Mouse (Mus musculus): Measurements from ENCODE around the gene Il22ra1. TPM values are rescaled to one million over a fixed set of nuclear protein-coding genes. Genes with fewer than 3 reads are reported as not detected.

The Il22ra1 gene
- polyA plus RNA-seq, 1 experiment from 2014 or later: not detected

GRCm38 (mm10) chr4:135770611-135771305 is 42.8 kb downstream of the Il22ra1 start:
- Histone ChIP-seq H3K36me3 (ENCODE audit: inconsistent target) (no peaks in the 10 kb centered on the region), H3K4me3 (ENCODE audit: inconsistent target) (no peak overlapping the region), H3K79me2 (ENCODE audit: inconsistent target) (no peaks in the 10 kb centered on the region), H3K27ac (no peak overlapping the region)
- WGBS (ENCODE audit: missing documents): 88% methylated on average over 16 of the region's 18 CpGs

- H3K27ac ChIP-seq: no peak overlapping the region
- no peak overlapping the region for H3K4me3 ChIP-seq (ENCODE audit: inconsistent target)
- H3K79me2 ChIP-seq (ENCODE audit: inconsistent target): no peaks in the 10 kb centered on the region
- 79% methylated on average over 6 of the region's 6 CpGs for WGBS (ENCODE audit: missing documents)
- H3K36me3 ChIP-seq (ENCODE audit: inconsistent target): no peaks in the 10 kb centered on the region
These were observed 43.6 kb downstream of the Il22ra1 start for GRCm38 (mm10) chr4:135771592-135771991.

DNA sequence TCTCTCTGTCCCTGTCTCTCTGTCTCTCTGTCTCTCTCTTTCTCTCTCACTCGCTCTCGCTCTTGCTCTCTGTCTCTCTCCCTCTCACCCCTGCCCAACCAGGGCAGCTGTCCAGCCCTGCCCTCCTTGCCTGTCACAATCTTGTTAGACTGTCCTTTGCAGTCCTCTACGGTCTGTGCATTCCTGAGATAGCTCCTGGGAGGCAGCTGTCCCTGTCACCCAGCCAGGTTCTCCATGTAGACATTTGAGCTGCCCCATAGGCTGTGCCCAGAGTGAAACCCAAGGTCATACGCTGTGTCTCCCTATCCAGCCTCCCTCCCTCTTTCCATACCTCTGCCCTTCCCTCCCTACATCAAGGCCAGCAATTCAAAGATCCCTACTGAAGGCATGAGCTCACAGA is 44.7 kb downstream of the Il22ra1 start:
- no peak overlapping the region for H3K27ac ChIP-seq
- no peak overlapping the region for H3K4me3 ChIP-seq (ENCODE audit: inconsistent target)
- WGBS (ENCODE audit: missing documents): 89% methylated on average over 4 of the region's 4 CpGs
- H3K36me3 ChIP-seq (ENCODE audit: inconsistent target): no peaks in the 10 kb centered on the region
- H3K79me2 ChIP-seq (ENCODE audit: inconsistent target): no peaks in the 10 kb centered on the region

- no peaks in the 10 kb centered on the region for H3K79me2 ChIP-seq (ENCODE audit: inconsistent target)
- WGBS (ENCODE audit: missing documents): 82% methylated on average over 8 of the region's 8 CpGs
- H3K4me3 ChIP-seq (ENCODE audit: inconsistent target): no peak overlapping the region
- H3K36me3 ChIP-seq (ENCODE audit: inconsistent target): no peaks in the 10 kb centered on the region
- H3K27ac ChIP-seq: no peak overlapping the region
These were observed 46.5 kb downstream of the Il22ra1 start for GRCm38 (mm10) chr4:135774496-135774895.

- Histone ChIP-seq H3K79me2 (ENCODE audit: inconsistent target) (no peaks in the 10 kb centered on the region), H3K4me3 (ENCODE audit: inconsistent target) (no peak overlapping the region), H3K36me3 (ENCODE audit: inconsistent target) (no peaks in the 10 kb centered on the region), H3K27ac (no peak overlapping the region)
- WGBS (ENCODE audit: missing documents): 89% methylated on average over 4 of the region's 4 CpGs
These were observed 48.9 kb downstream of the Il22ra1 start for GRCm38 (mm10) chr4:135776850-135777249.

DNA sequence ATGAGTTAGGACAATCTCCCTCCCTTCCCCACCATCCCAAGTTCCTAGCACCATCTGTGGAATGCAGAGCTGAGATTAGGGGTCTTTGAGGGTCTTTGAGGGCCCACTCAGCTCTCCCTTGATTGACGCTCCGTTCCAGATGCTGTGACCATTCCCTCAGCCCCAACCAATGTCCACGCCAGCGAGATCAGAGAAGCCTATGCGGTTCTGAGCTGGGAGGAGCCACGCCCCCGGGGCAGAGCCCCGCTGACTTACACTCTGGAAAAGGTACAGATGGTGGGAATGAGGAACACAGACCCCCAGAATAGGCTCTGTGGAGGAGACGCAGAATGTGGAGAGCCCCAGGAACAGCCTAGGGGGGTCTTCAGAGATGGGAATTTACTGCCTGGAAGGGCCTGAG is 51.7 kb downstream of the Il22ra1 start:
- Histone ChIP-seq H3K79me2 (ENCODE audit: inconsistent target) (no peaks in the 10 kb centered on the region), H3K36me3 (ENCODE audit: inconsistent target) (no peaks in the 10 kb centered on the region), H3K27ac (no peak overlapping the region), H3K4me3 (ENCODE audit: inconsistent target) (no peak overlapping the region)
- WGBS (ENCODE audit: missing documents): 87% methylated on average over 9 of the region's 9 CpGs

- H3K4me3 ChIP-seq (ENCODE audit: inconsistent target): no peak overlapping the region
- no peaks in the 10 kb centered on the region for H3K79me2 ChIP-seq (ENCODE audit: inconsistent target)
- 71% methylated on average over 3 of the region's 3 CpGs for WGBS (ENCODE audit: missing documents)
- no peaks in the 10 kb centered on the region for H3K36me3 ChIP-seq (ENCODE audit: inconsistent target)
- no peak overlapping the region for H3K27ac ChIP-seq
These were observed 52.3 kb downstream of the Il22ra1 start for GRCm38 (mm10) chr4:135780255-135780654.

DNA sequence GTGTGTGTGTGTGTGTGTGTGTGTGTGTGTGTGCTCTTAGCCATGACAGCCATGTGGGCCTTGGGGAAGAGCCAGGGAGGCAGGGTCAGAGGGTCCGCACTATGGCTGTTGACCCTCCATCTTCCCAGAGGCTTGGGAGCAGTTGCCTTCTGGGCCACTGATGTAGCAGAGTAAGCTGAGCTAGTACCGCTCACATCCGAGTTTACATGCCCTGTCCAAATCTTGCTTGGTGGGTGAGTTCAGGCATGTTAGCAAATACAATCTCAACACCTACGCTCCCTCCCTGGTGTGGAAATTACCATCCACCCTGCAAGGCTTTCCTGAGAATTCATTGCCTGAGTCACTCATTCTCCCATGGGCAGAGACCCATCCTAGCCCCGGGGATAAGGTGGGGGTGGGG is 53.3 kb downstream of the Il22ra1 start:
- no peaks in the 10 kb centered on the region for H3K36me3 ChIP-seq (ENCODE audit: inconsistent target)
- no peak overlapping the region for H3K27ac ChIP-seq
- H3K4me3 ChIP-seq (ENCODE audit: inconsistent target): no peak overlapping the region
- H3K79me2 ChIP-seq (ENCODE audit: inconsistent target): no peaks in the 10 kb centered on the region
- 91% methylated on average over 5 of the region's 5 CpGs for WGBS (ENCODE audit: missing documents)

- Histone ChIP-seq H3K36me3 (ENCODE audit: inconsistent target) (no peaks in the 10 kb centered on the region), H3K4me3 (ENCODE audit: inconsistent target) (no peak overlapping the region)
- 78% methylated on average over 5 of the region's 5 CpGs for WGBS (ENCODE audit: missing documents)
These were observed 58.6 kb downstream of the Il22ra1 start for GRCm38 (mm10) chr4:135786581-135786980.

DNA sequence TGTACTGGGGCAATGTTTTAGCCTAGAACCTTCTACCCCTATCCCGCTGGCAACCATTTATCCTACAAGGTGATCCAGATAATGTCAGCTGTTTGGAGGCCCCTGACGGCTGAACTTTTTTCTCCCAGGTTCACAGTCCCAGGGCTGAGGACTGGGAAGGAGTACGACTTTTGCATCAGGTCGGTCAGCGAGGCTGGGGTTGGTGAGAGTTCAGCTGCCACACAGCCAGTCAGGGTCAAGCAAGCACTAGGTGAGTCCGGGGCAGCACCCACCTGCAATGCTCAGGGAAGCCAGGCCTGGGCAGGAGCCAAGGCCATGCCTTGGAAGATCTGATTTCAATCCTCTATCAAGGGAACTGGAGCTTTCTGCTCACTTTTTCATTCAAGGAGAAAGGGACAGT is 59.3 kb downstream of the Il22ra1 start:
- Histone ChIP-seq H3K79me2 (ENCODE audit: inconsistent target) (no peaks in the 10 kb centered on the region), H3K27ac (no peak overlapping the region), H3K4me3 (ENCODE audit: inconsistent target) (no peak overlapping the region), H3K36me3 (ENCODE audit: inconsistent target) (no peaks in the 10 kb centered on the region)
- 86% methylated on average over 6 of the region's 6 CpGs for WGBS (ENCODE audit: missing documents)

More at GRCm38 (mm10) chr4:135786581-135786980, 58.6 kb downstream of the Il22ra1 start:
- no peaks in the 10 kb centered on the region for H3K79me2 ChIP-seq (ENCODE audit: inconsistent target)
- no peak overlapping the region for H3K27ac ChIP-seq

GRCm38 (mm10) chr4:135789135-135789534 is 61.2 kb downstream of the Il22ra1 start:
- no peak overlapping the region for H3K27ac ChIP-seq
- 71% methylated on average over 2 of the region's 2 CpGs for WGBS (ENCODE audit: missing documents)
- no peaks in the 10 kb centered on the region for H3K79me2 ChIP-seq (ENCODE audit: inconsistent target)
- no peaks in the 10 kb centered on the region for H3K36me3 ChIP-seq (ENCODE audit: inconsistent target)
- H3K4me3 ChIP-seq (ENCODE audit: inconsistent target): no peak overlapping the region

- Histone ChIP-seq H3K4me3 (ENCODE audit: inconsistent target) (no peak overlapping the region), H3K36me3 (ENCODE audit: inconsistent target) (no peaks in the 10 kb centered on the region), H3K79me2 (ENCODE audit: inconsistent target) (no peaks in the 10 kb centered on the region), H3K27ac (no peak overlapping the region)
- 91% methylated on average over 5 of the region's 5 CpGs for WGBS (ENCODE audit: missing documents)
These were observed 64.8 kb downstream of the Il22ra1 start for GRCm38 (mm10) chr4:135792821-135793220.

DNA sequence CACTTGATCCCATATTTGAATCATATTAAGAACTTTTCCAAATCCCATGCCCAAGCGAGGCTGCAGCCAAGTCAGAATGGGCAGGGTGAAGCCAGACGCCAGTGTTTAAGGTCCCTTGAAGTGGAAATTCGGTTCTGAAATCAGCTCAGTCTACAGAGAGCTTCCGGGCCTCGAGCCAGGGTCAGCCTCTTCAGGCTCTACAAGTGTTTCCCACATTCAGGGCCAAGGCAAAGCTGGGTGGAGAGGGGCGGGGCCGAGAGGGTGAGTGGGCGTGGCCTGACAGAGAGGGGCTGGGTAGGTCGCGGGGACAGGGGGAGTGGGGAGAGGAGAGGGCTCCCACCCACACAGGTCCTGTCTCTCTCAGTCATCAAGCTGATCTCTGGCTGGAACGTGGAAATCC is 70.0 kb downstream of the Il22ra1 start:
- Histone ChIP-seq H3K79me2 (ENCODE audit: inconsistent target) (no peaks in the 10 kb centered on the region), H3K4me3 (ENCODE audit: inconsistent target) (no peak overlapping the region)
- WGBS (ENCODE audit: missing documents): 47% methylated on average over 11 of the region's 11 CpGs

DNA sequence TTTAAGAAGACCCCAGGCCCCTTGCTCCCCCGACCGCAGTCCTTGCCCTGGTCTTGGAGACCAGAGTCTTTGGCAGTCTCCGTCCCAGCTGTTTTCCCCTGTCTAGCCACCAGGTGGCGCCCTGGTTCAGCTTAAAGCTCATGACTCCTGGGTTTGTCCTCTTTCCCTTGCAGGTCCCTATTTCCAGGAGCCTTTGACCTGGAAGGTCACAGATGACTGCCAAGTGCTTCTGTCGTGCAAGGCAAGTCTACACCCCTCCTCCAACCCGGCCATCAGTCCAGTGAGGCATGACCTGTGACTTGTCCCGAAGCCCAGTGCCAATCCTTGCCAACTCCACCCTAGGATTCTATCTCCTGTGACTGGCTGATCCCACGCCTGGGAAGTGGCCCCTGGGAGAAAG is 73.6 kb downstream of the Il22ra1 start:
- Histone ChIP-seq H3K36me3 (ENCODE audit: inconsistent target) (no peaks in the 10 kb centered on the region), H3K27ac (no peak overlapping the region), H3K79me2 (ENCODE audit: inconsistent target) (no peaks in the 10 kb centered on the region), H3K4me3 (ENCODE audit: inconsistent target) (no peak overlapping the region)
- 22% methylated on average over 8 of the region's 8 CpGs for WGBS (ENCODE audit: missing documents)

More for the DNA sequence above, 70.0 kb downstream of the Il22ra1 start:
- Histone ChIP-seq H3K27ac (no peak overlapping the region), H3K36me3 (ENCODE audit: inconsistent target) (no peaks in the 10 kb centered on the region)
